Mouse (Mus musculus): ENCODE measurements around the gene Safb2.

The Safb2 gene

GRCm38 (mm10) chr17:56560131-56560530 is 24.3 kb downstream of the Safb2 start:
- no peak for DNase-seq (ENCODE audit: low read depth, low spot score)

DNA sequence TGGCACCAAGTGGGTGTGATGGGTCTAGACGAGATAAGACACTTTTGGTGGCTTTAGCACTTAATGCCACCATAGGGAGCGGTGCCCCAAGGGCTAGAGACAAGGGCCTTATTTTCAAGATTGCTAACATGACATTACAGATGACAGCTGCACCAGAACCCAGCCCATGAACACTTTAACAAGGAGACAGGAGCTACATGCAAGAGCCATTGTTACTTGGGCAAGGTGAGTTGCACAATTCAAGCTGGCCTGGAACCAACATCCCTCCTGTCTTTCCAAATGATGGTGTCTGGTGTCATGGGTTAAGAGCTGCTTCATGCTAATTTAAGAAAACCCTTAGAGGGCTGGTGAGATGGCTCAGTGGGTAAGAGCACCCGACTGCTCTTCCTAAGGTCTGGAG is 25.0 kb downstream of the Safb2 start:
- DNase-seq (ENCODE audit: low read depth, low spot score) = no peak

GRCm38 (mm10) chr17:56558448-56558847 is 25.9 kb downstream of the Safb2 start:
- peak; percentile 62 for DNase-seq (ENCODE audit: low read depth, low spot score)

GRCm38 (mm10) chr17:56554122-56554551 is 30.2 kb downstream of the Safb2 start, which contains the start of gene Gm20219:
Gene Gm20219, minus strand, starts transcription at chr17:56554387.
- DNase-seq (ENCODE audit: low read depth, low spot score) = no peak

DNA sequence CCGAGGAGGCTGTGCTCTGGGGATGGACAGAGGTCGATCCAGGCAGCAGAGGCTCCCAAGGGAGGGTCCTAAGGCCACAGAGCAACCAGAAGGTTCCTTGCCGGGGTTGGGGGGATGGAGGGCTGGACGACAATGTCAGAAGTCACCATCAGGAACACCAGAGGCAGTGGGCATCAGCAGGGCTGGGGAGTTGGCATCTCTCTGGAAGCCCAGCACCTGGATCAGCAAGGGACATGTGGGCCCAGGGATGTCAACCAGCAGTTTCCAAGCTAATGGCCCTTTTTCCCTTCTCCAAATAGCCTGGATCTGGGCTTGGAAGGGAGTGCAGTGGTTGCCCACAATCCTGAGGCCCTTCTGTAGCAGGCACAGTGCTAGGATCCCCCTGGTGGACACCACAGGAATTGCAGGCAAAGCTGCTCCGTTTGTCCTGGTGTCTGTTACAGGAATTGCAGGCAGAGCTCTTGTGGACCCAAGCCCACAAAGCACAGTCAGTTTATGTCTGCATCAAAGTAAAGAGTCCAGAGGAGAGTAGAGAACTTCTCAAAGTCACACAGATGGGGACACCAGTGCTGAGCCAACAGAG is 31.5 kb downstream of the Safb2 start:
- peak; percentile 80 for DNase-seq (ENCODE audit: low read depth, low spot score)

GRCm38 (mm10) chr17:56551841-56552581 is 32.4 kb downstream of the Safb2 start:
- no peak for DNase-seq (ENCODE audit: low read depth, low spot score)

DNA sequence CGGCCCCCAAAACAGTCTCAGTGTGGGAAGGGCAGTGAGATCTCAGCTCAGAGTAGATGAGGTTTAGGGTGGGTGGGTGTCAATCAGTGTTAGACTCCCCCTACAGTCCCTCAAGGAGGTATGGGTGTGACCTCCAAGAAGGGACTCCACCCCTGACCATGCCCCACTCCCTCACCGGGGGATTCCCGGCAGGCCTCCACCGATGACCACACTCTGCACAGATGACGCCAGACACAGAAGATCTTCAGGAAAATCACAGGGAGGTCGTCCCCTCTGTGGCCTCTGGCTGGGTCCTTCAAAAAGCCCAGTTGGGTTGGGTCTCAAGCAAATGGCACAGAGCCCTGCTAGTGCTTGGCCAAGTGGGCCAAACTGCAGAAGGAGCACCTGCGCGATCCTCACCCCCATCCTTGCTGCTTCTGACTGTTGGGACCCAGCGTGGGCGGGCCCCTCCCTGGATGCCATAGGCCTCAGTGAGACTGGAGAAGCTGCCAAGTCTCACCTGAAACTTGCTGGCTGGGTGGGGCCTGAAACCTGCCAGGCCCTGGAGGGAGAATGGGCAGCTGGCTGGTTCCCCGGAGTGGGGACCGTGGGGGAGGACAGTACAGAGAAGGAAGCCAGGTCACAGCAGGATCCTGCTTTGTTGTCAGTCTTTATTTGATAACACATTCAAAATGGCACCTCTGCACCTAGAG is 33.5 kb downstream of the Safb2 start:
- DNase-seq (ENCODE audit: low read depth, low spot score) = no peak

- DNase-seq (ENCODE audit: low read depth, low spot score) = no peak
Measured at GRCm38 (mm10) chr17:56548605-56549105, 35.7 kb downstream of the Safb2 start.

DNA sequence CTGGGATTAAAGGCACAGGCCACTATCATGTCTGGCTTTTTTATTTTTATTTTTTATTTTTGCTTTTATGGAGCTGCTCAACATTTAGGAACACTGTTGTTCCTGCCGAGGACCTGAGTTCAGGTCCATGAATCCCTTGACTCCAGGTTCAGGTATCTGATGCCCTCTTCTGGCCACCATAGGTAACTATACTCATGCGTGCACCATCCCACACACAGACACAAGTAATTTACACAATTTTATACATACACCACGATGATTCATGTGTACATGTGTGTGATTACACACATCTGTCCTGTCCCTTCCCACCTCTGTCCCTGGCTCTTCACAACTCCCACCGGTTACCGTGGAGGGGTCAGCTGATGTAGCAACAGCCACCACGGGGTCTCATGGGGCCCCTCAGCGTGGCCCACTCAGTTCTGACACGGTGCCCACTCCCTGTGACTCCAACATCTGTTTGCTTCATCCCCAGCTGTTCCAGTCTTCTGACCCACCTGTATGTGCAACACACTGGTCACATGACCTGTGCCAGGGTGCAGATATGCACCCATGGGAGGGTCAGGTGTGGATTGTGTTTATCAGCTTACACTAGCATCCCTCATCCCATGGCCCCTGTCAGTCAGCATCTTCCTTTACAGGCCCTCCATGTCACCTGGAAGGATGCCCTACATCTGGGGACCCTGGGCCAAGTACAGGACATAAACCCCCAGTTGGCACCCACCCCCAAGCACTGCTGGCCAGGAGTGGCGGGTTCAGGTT is 36.4 kb downstream of the Safb2 start:
- peak; percentile 37 for DNase-seq (ENCODE audit: low read depth, low spot score)

DNA sequence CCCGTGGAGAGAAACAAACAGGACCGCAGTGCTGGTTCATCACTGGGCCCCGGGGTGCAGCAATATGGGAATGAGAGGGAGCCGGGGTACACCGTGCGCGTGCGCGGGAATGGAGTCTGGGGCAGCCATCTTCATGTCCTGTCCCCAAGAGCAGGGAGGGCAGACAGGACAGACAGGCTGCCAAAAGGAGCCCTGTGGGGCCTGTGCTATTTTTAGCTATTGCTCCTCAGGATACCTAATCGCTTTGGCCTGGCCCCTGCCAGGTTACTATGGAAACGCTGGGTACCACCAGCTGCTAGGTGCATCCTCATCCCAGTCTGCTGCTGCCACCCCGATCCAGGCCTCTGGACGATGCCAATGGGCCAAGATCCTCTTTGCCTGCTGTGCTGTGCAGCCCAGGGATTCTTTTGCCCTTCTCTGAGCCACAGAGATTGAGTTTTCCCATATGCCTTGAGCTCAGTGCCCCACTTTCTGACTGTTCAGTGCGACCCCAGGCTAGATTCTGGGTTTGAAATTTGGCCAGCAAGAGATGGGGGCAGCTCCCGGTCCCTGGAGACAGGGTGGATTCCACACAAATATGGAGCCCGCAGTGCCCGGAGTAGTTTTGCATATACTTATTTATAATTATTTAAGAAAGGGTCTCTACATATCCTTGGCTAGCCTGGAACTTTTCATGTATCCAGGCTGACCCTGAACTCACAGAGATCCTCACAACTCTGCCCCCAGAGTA is 37.1 kb downstream of the Safb2 start:
- DNase-seq (ENCODE audit: low read depth, low spot score) = no peak

DNA sequence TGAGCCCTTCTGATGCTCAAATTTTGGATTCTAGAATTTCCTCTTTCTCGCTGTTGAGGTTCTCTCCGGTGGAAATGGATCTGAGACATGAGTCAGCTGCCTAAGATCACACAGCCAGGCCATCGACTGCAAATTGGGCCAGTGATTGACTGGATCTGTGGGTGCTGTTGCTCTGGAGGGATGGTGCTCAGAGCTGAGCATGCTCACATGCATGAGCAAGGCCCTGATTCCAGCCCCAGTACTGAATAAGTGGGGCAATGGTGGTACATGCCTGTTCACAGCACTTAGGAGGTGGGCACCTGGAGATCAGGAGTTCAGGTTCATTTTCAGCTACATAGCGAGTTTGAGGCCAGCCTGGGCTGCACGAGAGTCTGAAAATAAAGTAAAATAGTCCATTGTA is 37.8 kb downstream of the Safb2 start:
- no peak for DNase-seq (ENCODE audit: low read depth, low spot score)

DNA sequence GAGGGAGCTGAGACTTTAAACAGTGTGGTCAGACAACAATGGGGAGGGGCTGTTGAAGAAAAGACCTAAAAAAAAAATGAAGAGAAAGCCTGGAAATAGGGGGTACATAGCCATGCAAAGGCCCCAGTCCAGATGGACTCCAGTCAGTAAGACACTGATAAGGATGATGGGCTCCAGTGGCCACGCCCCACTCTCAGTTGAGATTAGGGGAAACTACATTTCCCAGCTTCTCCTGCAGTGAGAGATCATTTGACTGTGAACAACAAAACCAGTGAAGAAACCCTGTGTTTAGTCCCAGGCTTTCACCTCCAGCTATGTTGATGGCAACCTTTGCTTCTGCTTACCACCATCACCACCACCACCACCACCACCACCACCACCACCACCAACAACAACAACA is 38.4 kb downstream of the Safb2 start:
- no peak for DNase-seq (ENCODE audit: low read depth, low spot score)

GRCm38 (mm10) chr17:56544699-56545387 is 39.5 kb downstream of the Safb2 start:
- DNase-seq (ENCODE audit: low read depth, low spot score) = no peak

- peak; percentile 21 for DNase-seq (ENCODE audit: low read depth, low spot score)
Measured at GRCm38 (mm10) chr17:56543684-56544224, 40.6 kb downstream of the Safb2 start.

GRCm38 (mm10) chr17:56542736-56543135 is 41.6 kb downstream of the Safb2 start:
- DNase-seq (ENCODE audit: low read depth, low spot score) = no peak

DNA sequence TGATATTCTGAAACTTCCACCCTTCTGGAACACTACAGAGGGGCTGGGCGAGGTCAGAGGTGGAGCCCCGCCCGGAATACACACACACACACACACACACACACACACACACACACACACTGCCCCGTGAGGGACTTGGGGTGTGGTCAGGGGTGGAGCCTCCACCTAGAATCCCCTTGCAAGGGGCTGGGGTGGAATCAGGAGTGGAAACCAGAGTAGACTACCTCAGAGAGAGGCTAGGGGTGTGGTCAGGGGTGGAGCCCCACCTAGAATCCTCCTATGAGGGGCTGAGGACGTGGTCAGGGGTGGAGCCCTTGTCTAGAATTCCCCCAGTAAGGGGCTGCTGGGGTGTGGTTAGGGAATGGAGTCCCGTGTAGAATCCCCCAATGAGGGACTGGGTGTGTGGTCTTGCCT is 43.8 kb downstream of the Safb2 start:
- peak; percentile 49 for DNase-seq (ENCODE audit: low read depth, low spot score)

DNA sequence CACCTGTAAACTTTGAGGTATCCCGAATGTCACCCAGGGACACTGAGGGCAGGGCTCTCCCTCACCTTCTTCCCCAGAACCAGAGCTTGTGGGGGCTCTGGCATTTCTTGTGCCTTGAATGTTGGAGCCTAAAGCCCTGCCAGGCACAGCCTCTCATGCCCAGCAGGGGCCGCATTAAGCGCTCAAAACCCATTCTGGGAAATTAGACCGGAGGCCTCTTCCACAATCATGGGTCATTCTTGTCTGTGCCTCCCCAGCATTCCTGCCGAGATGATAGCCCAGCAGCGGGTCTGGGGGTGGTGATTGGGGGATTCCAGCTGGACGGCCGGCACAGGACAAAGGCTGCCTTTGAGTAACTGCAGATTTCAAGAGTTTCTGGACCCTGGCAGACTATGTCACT is 46.5 kb downstream of the Safb2 start:
- DNase-seq (ENCODE audit: low read depth, low spot score) = no peak

- no peak for DNase-seq (ENCODE audit: low read depth, low spot score)
Measured at GRCm38 (mm10) chr17:56536874-56537273, 47.5 kb downstream of the Safb2 start.

GRCm38 (mm10) chr17:56536192-56536591 is 48.2 kb downstream of the Safb2 start:
- no peak for DNase-seq (ENCODE audit: low read depth, low spot score)

- DNase-seq (ENCODE audit: low read depth, low spot score) = no peak
Measured at GRCm38 (mm10) chr17:56524943-56525342, 59.4 kb downstream of the Safb2 start.
